In genomic region chr13:55075597-55075996, GRCm38 (mm10) we compare ENCODE assay signal across 34 mouse cellular contexts. TPM values are rescaled to one million over a fixed set of nuclear protein-coding genes. Genes with fewer than 3 reads are reported as not detected.
DNase-seq lines count a peak whose midpoint lies in the region; ATAC-seq lines count a peak whose summit lies in the region.
"Had no signal": no experiment of that assay in that cellular context is flagged by ENCODE, and none has a peak within 500 bp of the region (broad histone marks: within the 10 kb centered on the region; RNA-seq: fewer than 3 reads in every experiment).

No protein-coding gene starts in this region.

- peak; percentile 2 for DNase-seq in embryonic facial prominence, embryonic 11.5 days (ENCODE audit: low spot score)
- no peak for DNase-seq in embryonic facial prominence, embryonic 10.5 days (ENCODE audit: low spot score)
- DNase-seq in heart, adult 11 months = peak; percentile 93
- no peak for DNase-seq in heart, postnatal 14 days
- peak; percentile 40 for DNase-seq in embryo, embryonic 10.5 days (ENCODE audit: low spot score)
- no peak for DNase-seq in layer of hippocampus, postnatal 25 days (ENCODE audit: extremely low spot score in 1 of 2, low spot score in 1 of 2)
- no peak for DNase-seq in liver, embryonic 11.5 days (ENCODE audit: low spot score)
- DNase-seq: adrenal gland, postnatal 25 days; cerebellum, adult 11-12 months; cerebellum, postnatal 25 days; heart, postnatal 36 days; kidney, adult 18-20 months; layer of hippocampus, adult 9-11 months; left cerebral cortex, postnatal 4 days; lung, postnatal 36 days; thymus, adult 18-20 months; thymus, postnatal 36 days had no signal

- no peak overlapping the region for H3K9ac ChIP-seq in embryonic facial prominence, embryonic 11.5 days (replicated peaks; ENCODE audit: low read length)
- no peak overlapping the region for H3K9ac ChIP-seq in liver, embryonic 11.5 days (ENCODE audit: low read depth, low read length)
- H3K9ac ChIP-seq: embryonic facial prominence, embryonic 13.5 days; forebrain, embryonic 12.5 days; hindbrain, embryonic 13.5 days; limb, embryonic 15.5 days; liver, embryonic 15.5 days; lung, embryonic 15.5 days; midbrain, embryonic 15.5 days; stomach, embryonic 15.5 days had no signal

- no peak overlapping the region for H3K4me2 ChIP-seq in embryonic facial prominence, embryonic 11.5 days (ENCODE audit: low read depth, low read length)
- H3K4me2 ChIP-seq in liver, embryonic 11.5 days = no peak overlapping the region
- H3K4me2 ChIP-seq: embryonic facial prominence, embryonic 13.5 days; forebrain, embryonic 12.5 days; hindbrain, embryonic 13.5 days; limb, embryonic 15.5 days; liver, embryonic 15.5 days; lung, embryonic 15.5 days; midbrain, embryonic 15.5 days; stomach, embryonic 15.5 days had no signal

- intact Hi-C loops in heart, postnatal 14 days (cut with DNase I) = no loop called here

- H3K27me3 ChIP-seq in embryonic facial prominence, embryonic 11.5 days (ENCODE audit: control insufficient read depth, insufficient read depth, low read length) = no peaks in the 10 kb centered on the region
- no peaks in the 10 kb centered on the region for H3K27me3 ChIP-seq in embryonic facial prominence, embryonic 10.5 days (replicated peaks; ENCODE audit: low read depth, poor library complexity, severe bottlenecking)
- H3K27me3 ChIP-seq in liver, embryonic 11.5 days (replicated peaks; ENCODE audit: control insufficient read depth, insufficient read depth, low read length) = no peaks in the 10 kb centered on the region
- H3K27me3 ChIP-seq: embryonic facial prominence, embryonic 13.5 days; forebrain, embryonic 12.5 days; hindbrain, embryonic 13.5 days; limb, embryonic 15.5 days; liver, embryonic 15.5 days; lung, embryonic 15.5 days; megakaryocyte, embryonic 14.5 days; midbrain, embryonic 15.5 days; stomach, embryonic 15.5 days had no signal

- H3K4me1 ChIP-seq in embryonic facial prominence, embryonic 11.5 days (ENCODE audit: control insufficient read depth, insufficient read depth, low read length) = no peaks in the 10 kb centered on the region
- no peaks in the 10 kb centered on the region for H3K4me1 ChIP-seq in embryonic facial prominence, embryonic 10.5 days
- H3K4me1 ChIP-seq in liver, embryonic 11.5 days (replicated peaks; ENCODE audit: control insufficient read depth, insufficient read depth, low read length) = no peaks in the 10 kb centered on the region
- H3K4me1 ChIP-seq: embryonic facial prominence, embryonic 13.5 days; forebrain, embryonic 12.5 days; hindbrain, embryonic 13.5 days; limb, embryonic 15.5 days; liver, embryonic 15.5 days; lung, embryonic 15.5 days; midbrain, embryonic 15.5 days; stomach, embryonic 15.5 days had no signal

- no peak overlapping the region for H3K4me3 ChIP-seq in embryonic facial prominence, embryonic 11.5 days (ENCODE audit: low read depth, low read length)
- H3K4me3 ChIP-seq in embryonic facial prominence, embryonic 10.5 days = no peak overlapping the region
- H3K4me3 ChIP-seq in liver, embryonic 11.5 days (ENCODE audit: low read depth, low read length) = no peak overlapping the region
- H3K4me3 ChIP-seq: embryonic facial prominence, embryonic 13.5 days; erythroblast, embryonic 14.5 days; forebrain, embryonic 12.5 days; hindbrain, embryonic 13.5 days; left cerebral cortex, adult 2 months; limb, embryonic 15.5 days; liver, embryonic 15.5 days; lung, embryonic 15.5 days; megakaryocyte, embryonic 14.5 days; midbrain, embryonic 15.5 days; stomach, embryonic 15.5 days had no signal

- no peaks in the 10 kb centered on the region for H3K9me3 ChIP-seq in embryonic facial prominence, embryonic 11.5 days (replicated peaks; ENCODE audit: control insufficient read depth, low read length)
- no peaks in the 10 kb centered on the region for H3K9me3 ChIP-seq in embryonic facial prominence, embryonic 10.5 days
- no peaks in the 10 kb centered on the region for H3K9me3 ChIP-seq in liver, embryonic 11.5 days (ENCODE audit: control insufficient read depth, low read length)
- H3K9me3 ChIP-seq: embryonic facial prominence, embryonic 13.5 days; forebrain, embryonic 12.5 days; hindbrain, embryonic 13.5 days; limb, embryonic 15.5 days; liver, embryonic 15.5 days; lung, embryonic 15.5 days; megakaryocyte, embryonic 14.5 days; midbrain, embryonic 15.5 days; stomach, embryonic 15.5 days had no signal

- H3K27ac ChIP-seq in embryonic facial prominence, embryonic 11.5 days (replicated peaks; ENCODE audit: low read depth, low read length) = no peak overlapping the region
- H3K27ac ChIP-seq in embryonic facial prominence, embryonic 10.5 days (replicated peaks) = no peak overlapping the region
- H3K27ac ChIP-seq in liver, embryonic 11.5 days (ENCODE audit: low read depth, low read length) = no peak overlapping the region
- H3K27ac ChIP-seq: embryonic facial prominence, embryonic 13.5 days; forebrain, embryonic 12.5 days; hindbrain, embryonic 13.5 days; kidney, postnatal 0 days; left cerebral cortex, adult 2 months; limb, embryonic 15.5 days; liver, embryonic 15.5 days; lung, embryonic 15.5 days; midbrain, embryonic 15.5 days; stomach, embryonic 15.5 days had no signal

- ATAC-seq in embryonic facial prominence, embryonic 11.5 days (replicated peaks; ENCODE audit: insufficient number of reproducible peaks, low FRiP score, low TSS enrichment, low read depth) = no peak
- no peak for ATAC-seq in liver, embryonic 11.5 days (replicated peaks; ENCODE audit: low FRiP score)
- ATAC-seq: inflammation-experienced regulatory T-cells, adult 6 months; midbrain, embryonic 15.5 days had no signal

- no peaks in the 10 kb centered on the region for H3K36me3 ChIP-seq in embryonic facial prominence, embryonic 11.5 days (replicated peaks; ENCODE audit: control insufficient read depth, insufficient read depth, low read depth, low read length)
- peaks cover 37% of the 10 kb centered on the region for H3K36me3 ChIP-seq in embryonic facial prominence, embryonic 10.5 days (replicated peaks)
- no peaks in the 10 kb centered on the region for H3K36me3 ChIP-seq in liver, embryonic 11.5 days (ENCODE audit: control insufficient read depth, insufficient read depth, low read length)

- WGBS in embryonic facial prominence, embryonic 11.5 days = 43% methylated on average over 5 of the region's 5 CpGs
- WGBS in embryonic facial prominence, embryonic 10.5 days = 52% methylated on average over 5 of the region's 5 CpGs
- WGBS in liver, embryonic 11.5 days = 75% methylated on average over 5 of the region's 5 CpGs

RNA-seq across cellular contexts. Expression of gene Uimc1, which starts 24.5 kb away (rescaled TPM):
- 26.2 and 35.1 TPM in 2 replicates for polyA plus RNA-seq in embryonic facial prominence, embryonic 11.5 days (2014; fragmentation: Nextera tagmentation; extraction: Ambion mirVana)
- polyA plus RNA-seq in embryonic facial prominence, embryonic 10.5 days (2016; fragmentation: Nextera tagmentation; extraction: Ambion mirVana) = 23.9 and 24.6 TPM in 2 replicates
- 10 to 100 TPM; 28.4 to 29.0 TPM for total RNA-seq in heart, postnatal 14 days (2021)
- total RNA-seq in layer of hippocampus, postnatal 25 days (2021) = 10 to 100 TPM; 17.8 to 22.1 TPM
- 29.1 and 30.4 TPM in 2 replicates for polyA plus RNA-seq in liver, embryonic 11.5 days (2014; fragmentation: Nextera tagmentation; extraction: Ambion mirVana)

RNA-seq across cellular contexts. Expression of gene Zfp346, which starts 29.5 kb away (rescaled TPM):
- 19.0 and 19.6 TPM in 2 replicates for polyA plus RNA-seq in embryonic facial prominence, embryonic 11.5 days (2014; fragmentation: Nextera tagmentation; extraction: Ambion mirVana)
- 26.4 and 29.4 TPM in 2 replicates for polyA plus RNA-seq in embryonic facial prominence, embryonic 10.5 days (2016; fragmentation: Nextera tagmentation; extraction: Ambion mirVana)
- 10 to 100 TPM; 13.1 to 15.5 TPM for total RNA-seq in heart, postnatal 14 days (2021)
- 10 to 100 TPM; 45.6 to 51.3 TPM for total RNA-seq in layer of hippocampus, postnatal 25 days (2021)
- polyA plus RNA-seq in liver, embryonic 11.5 days (2014; fragmentation: Nextera tagmentation; extraction: Ambion mirVana) = 18.9 and 19.5 TPM in 2 replicates

RNA-seq across cellular contexts. Expression of gene Hk3, which starts 54.4 kb away (rescaled TPM):
- polyA plus RNA-seq in embryonic facial prominence, embryonic 11.5 days (2014; fragmentation: Nextera tagmentation; extraction: Ambion mirVana) = 0.22 and 0.47 TPM in 2 replicates
- polyA plus RNA-seq in embryonic facial prominence, embryonic 10.5 days (2016; fragmentation: Nextera tagmentation; extraction: Ambion mirVana) = 0.39 and 0.65 TPM in 2 replicates
- total RNA-seq in heart, postnatal 14 days (2021) = under 1 TPM; 0.61 to 0.74 TPM
- 1 to 10 TPM; 1.0 to 1.2 TPM for total RNA-seq in layer of hippocampus, postnatal 25 days (2021)
- polyA plus RNA-seq in liver, embryonic 11.5 days (2014; fragmentation: Nextera tagmentation; extraction: Ambion mirVana) = 3.3 and 4.2 TPM in 2 replicates

RNA-seq across cellular contexts. Expression of gene Gm17617, which starts 57.8 kb away (rescaled TPM):
- not detected in 2 replicates for polyA plus RNA-seq in embryonic facial prominence, embryonic 11.5 days (2014; fragmentation: Nextera tagmentation; extraction: Ambion mirVana)
- polyA plus RNA-seq in embryonic facial prominence, embryonic 10.5 days (2016; fragmentation: Nextera tagmentation; extraction: Ambion mirVana) = not detected in 2 replicates
- total RNA-seq in heart, postnatal 14 days (2021) = not detected
- not detected for total RNA-seq in layer of hippocampus, postnatal 25 days (2021)
- not detected in 2 replicates for polyA plus RNA-seq in liver, embryonic 11.5 days (2014; fragmentation: Nextera tagmentation; extraction: Ambion mirVana)
- total RNA-seq: adrenal gland, postnatal 25 days; heart, adult 18-20 months; heart, postnatal 36 days; left cerebral cortex, adult 2 months; left cerebral cortex, postnatal 4 days had no signal
- polyA plus RNA-seq: embryonic facial prominence, embryonic 13.5 days; erythroblast, embryonic 14.5 days; forebrain, embryonic 12.5 days; heart, embryonic 14.5 days; hindbrain, embryonic 13.5 days; inflammation-experienced regulatory T-cells, adult 6 months; kidney, postnatal 0 days; large intestine, adult 2 months; limb, embryonic 15.5 days; liver, embryonic 15.5 days; lung, embryonic 15.5 days; midbrain, embryonic 15.5 days; neural tube, embryonic 14.5 days; stomach, embryonic 15.5 days had no signal

Comparison
In these comparisons a context has a peak if more than half of its experiments do, and no peak if none do; other contexts are left out.
1. DNase-seq: peak in embryonic facial prominence, embryonic 11.5 days (single experiment), heart, adult 11 months (single experiment) and embryo, embryonic 10.5 days (single experiment); none in embryonic facial prominence, embryonic 10.5 days (single experiment), heart, postnatal 14 days (0 of 2), layer of hippocampus, postnatal 25 days (0 of 2) and liver, embryonic 11.5 days (single experiment).